Mouse (Mus musculus) thymus, postnatal 4 days (tissue): ENCODE results near the gene Def8.
"Not testable (repeated sequence)": the region's sequence is repeated elsewhere in the genome, so short reads cannot be mapped to it uniquely, and the experiment has no call there.

Experiments
- DNase-seq: peaks from one replicate; pipeline ENCODE4 v3.0.0; 2021

Gene Def8

DNA sequence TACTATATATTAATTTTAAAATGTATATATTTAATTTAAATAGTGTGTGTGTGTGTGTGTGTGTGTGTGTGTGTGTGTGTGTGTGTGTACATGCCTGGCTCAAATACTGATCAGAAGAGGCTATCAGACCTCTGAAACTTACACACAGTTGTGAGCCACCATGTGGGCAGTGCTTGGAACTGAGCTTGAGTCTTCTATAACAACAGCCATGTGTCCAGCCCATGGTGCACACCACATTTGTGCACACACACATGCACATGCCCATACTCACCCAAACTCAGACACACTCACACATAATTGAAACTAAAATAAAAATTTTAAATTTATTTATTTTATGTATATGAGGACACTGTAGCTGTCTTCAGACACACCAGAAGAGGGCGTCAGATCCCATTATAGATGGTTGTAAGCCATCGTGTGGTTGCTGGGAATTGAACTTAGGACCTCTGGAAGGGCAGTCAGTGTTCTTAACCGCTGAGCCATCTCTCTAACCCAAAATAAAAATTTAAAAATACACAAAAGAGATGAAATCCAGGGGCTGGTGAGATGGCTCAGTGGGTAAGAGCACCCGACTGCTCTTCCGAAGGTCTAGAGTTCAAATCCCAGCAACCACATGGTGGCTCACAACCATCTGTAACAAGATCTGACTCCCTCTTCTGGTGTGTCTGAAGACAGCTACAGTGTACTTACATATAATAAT is 8.2 kb upstream of the Def8 start:
- not testable (repeated sequence) for DNase-seq

GRCm38 (mm10) chr8:123415967-123416943 is 7.1 kb upstream of the Def8 start:
- DNase-seq, result peak; percentile 67

- DNase-seq, result no peak
Measured at GRCm38 (mm10) chr8:123416944-123417555, 6.3 kb upstream of the Def8 start.

- DNase-seq, result no peak
Measured at GRCm38 (mm10) chr8:123419711-123420110, 3.6 kb upstream of the Def8 start.

DNA sequence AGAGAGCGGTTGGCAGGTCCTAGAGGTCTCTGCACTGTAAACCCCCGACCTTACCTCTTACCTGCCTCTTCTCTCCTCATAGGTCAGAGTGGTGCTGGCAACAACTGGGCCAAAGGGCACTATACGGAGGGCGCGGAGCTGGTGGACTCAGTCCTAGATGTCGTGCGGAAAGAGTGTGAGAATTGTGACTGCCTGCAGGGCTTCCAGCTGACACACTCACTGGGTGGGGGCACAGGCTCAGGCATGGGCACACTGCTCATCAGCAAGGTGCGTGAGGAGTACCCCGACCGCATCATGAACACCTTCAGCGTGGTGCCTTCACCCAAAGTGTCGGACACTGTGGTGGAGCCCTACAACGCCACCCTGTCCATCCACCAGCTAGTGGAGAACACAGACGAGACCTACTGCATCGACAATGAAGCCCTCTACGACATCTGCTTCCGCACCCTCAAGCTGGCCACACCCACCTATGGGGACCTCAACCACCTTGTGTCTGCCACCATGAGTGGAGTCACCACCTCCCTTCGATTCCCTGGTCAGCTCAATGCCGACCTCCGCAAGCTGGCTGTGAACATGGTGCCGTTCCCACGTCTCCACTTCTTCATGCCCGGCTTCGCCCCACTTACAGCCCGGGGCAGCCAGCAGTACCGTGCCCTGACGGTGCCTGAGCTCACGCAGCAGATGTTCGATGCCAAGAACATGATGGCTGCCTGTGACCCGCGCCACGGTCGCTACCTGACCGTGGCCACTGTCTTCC is 2.6 kb upstream of the Def8 start:
- DNase-seq, result no peak

- DNase-seq, result no peak
Measured at GRCm38 (mm10) chr8:123421325-123421724, 2.0 kb upstream of the Def8 start.

GRCm38 (mm10) chr8:123422056-123422780 is 1.1 kb upstream of the Def8 start:
- DNase-seq, result peak; percentile 82

GRCm38 (mm10) chr8:123422781-123423159 is 557 bp upstream of the Def8 start:
- no peak for DNase-seq

- no peak for DNase-seq
Measured at GRCm38 (mm10) chr8:123426511-123427509, 3.5 kb downstream of the Def8 start.

GRCm38 (mm10) chr8:123427639-123428275 is 4.4 kb downstream of the Def8 start:
- no peak for DNase-seq

DNA sequence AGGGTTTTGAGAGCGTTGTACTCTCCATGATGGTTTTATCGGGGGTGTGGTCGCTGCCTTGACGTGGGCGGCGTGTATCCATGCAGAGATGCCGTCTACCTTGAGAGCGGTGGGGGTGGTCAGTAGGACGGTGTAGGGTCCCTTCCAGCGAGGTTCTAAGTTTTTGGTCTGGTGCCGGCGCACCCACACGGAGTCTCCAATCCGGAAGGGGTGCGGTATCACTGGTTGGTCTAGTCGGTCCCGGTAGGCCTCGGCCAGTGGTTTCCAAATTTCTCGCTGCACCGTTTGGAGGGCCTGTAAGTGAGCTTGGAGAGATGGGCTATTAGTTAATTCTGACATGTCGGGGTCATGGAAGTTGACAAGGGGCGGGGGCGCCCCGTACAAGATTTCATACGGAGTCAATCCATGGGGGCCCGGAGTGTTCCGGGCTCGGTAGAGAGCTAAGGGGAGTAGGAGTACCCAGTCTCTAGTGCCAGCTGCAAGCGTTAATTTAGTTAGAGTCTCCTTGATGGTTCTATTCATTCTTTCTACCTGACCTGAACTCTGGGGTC is 5.1 kb downstream of the Def8 start:
- no peak for DNase-seq

DNA sequence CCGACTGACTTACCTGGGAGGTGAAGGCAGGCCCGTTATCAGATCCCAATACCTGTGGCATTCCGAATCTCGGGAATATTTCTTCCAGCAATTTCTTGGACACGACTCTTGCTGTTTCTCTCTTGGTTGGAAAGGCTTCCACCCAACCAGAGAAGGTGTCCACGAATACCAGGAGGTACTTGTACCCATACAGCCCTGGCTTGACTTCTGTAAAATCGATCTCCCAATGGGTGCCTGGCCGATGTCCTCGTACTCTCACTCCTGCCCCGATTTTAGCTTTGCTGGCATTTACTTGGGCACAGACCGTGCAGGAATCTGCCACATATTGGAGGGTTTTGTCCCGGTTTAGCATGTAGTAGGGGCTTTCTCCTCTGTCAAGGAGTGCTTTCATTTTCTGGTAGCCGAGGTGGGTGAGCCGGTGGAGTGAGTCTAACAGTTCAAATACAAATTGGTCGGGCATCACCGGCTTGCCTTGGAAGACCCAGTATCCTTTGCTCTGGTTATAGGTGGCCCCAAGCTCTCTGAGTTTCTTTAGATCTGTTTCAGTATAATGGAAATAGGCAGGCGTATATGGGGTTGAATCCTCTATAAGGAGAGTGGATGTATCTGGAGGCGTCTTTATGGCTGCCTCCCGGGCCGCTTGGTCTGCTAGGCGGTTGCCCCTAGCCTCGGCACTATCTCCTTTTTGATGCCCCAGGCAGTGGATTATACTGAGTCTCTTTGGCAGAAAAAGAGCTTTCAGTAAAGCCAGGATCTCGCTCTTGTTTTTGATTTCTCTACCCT is 5.8 kb downstream of the Def8 start:
- no peak for DNase-seq

GRCm38 (mm10) chr8:123429722-123430013 is 6.3 kb downstream of the Def8 start:
- not testable (repeated sequence) for DNase-seq

- DNase-seq, result not testable (repeated sequence)
Measured at GRCm38 (mm10) chr8:123430936-123431335, 7.6 kb downstream of the Def8 start.

DNA sequence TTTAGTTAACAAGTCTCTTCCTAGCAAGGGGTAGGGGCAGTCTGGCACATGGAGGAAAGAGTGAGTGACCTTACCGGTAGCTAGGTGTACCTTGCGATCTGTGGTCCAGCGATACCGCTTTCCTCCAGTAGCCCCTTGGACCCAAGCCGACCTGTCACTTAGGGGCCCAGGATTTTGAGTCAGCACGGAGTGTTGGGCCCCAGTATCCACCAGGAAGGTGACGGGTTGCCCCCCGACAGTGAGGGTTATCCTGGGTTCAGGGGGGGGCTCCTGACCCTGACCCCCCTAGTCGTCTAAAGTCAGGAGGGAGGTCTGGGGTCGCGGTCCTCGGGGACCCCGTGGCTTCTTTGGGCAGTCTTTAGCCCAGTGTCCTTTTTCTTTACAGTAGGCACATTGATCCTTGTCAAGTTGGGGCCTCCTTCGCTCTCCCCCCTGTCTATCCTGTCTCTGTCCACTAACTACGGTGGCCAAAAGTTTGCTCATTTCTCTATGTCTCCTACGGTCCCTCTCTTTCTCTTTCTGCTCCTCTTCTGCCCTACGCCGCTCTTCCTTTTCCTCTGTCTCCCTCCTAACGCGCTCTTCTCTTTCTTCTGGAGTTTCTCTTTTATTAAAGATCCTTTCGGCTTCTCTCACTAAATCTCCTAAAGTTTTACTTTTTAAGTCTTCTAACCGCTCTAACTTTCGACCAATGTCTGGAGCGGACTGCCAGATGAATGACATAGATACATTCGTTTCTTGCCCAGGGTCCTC is 8.5 kb downstream of the Def8 start:
- DNase-seq, result no peak

- no peak for DNase-seq
Measured at GRCm38 (mm10) chr8:123432381-123432780, 9.1 kb downstream of the Def8 start.

DNA sequence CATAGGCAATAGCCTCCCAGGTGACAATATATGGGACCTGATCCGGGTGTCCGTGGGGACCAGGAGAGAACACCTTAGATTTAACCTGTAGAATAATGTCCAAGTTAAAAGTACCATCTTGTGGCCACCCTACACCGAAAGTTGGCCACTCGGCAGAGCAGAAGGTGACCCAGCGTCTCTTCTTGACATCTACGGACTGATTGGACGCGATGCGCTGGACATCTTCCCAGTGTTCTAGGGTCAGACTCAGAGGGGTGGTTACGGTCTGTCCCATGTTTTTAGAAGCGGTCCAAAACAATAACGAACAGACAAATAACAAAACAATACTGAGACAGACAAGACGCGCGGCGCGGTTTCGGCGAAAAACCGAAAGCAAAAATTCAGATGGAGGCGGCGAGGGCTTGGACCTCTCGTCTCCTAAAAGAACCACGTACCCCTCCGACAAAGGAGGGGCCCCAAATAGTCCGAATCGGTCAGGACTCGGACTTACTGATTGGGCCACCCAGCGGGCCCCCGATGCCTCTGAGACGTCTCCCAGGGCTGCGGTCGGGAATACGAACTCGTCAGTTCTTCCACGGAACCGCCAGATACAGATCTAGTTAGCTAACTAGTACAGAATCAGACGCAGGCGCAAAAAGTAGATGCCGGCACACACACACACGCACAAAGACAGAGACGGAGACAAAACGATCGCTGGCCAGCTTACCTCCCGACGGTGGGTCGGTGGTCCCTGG is 10.1 kb downstream of the Def8 start:
- not testable (repeated sequence) for DNase-seq

DNA sequence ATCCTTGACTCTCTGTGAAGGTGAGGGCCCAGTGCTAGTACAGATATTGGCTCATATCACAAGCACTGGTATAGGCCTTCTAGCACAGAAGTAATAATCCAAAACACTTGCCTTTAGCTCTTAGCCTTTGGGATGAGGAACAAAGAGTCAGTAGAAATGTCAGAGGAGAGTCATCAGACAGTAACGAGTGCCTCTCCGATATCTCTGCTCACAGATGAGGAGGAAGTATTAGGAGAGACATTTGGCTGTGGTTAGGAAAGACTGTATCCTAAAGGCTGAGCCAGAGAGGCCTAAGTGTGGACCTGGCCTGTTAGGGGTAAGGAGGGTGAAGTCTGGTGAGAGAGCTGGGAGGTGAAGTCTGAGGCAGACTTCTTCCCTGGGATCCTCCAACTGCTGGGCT is 18.5 kb downstream of the Def8 start:
- DNase-seq, result no peak
